Mouse (Mus musculus) spleen, adult 2 months (tissue): ENCODE measurements around the gene Teddm2.

Source experiments
- CTCF ChIP-seq: fragments of 200-500 bp; IDR thresholded peaks from 2 replicates; pipeline ENCODE4 v1.5.1; 2011; ENCODE audit warnings: mild to moderate bottlenecking, inconsistent platforms; ENCODE audit not compliant: insufficient read depth, insufficient read length, insufficient replicate concordance; ENCODE audit errors: extremely low read depth
- POLR2A ChIP-seq: fragments of 200-500 bp; IDR thresholded peaks from 2 replicates; pipeline ENCODE4 v1.6.1; 2011; ENCODE audit warnings: low read depth, low read length, inconsistent platforms

DNA sequence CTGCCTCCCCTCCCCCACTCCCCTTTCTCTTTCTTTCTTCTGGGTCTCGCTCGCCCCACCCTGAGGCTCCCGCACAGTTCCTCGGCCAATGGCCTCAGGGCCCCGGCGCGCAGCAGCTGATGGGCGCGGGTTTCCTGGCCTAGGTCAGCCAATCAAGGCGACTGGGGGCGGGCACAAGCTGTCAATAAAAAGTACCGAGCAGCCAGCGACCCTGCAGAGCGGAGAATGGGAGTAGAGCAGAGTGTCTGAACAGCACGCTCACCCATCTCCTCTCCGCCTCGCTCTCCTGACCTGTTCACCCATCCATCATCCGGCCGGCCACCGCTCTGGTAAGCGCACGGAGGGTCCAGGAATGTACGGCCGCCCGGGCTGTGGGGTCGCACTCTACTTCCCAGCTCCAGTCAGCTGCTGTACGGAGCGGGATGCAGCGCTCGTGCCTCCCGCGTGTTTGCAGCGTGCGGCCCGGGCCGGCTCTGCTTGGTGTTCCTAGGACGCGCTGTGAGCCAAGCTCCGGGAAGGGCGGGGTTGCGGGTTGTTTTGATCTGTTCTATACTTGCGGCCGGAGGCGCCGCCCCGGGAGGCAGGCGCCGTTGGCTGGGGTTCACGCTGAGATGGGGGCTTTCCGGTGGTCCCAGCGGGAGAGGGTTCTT is at the start of gene Teddm2, which contains the start of gene Glul:
- TF ChIP-seq CTCF (no peak), POLR2A (peak; percentile 99)
